Mouse (Mus musculus) effector memory CD4-positive, alpha-beta T cell, adult 7 months (primary cell): ENCODE data around the gene Fermt3. TPM values are rescaled to one million over a fixed set of nuclear protein-coding genes. Genes with fewer than 3 reads are reported as not detected.

Source experiments
- polyA plus RNA-seq: library from polyadenylated mRNA; unstranded; fragments of 100-300 nt; shearing (Covaris generic); gene quantifications from one replicate; pipeline ENCODE4 v1.2.1, GENCODE M21; 2017

Gene Fermt3
- polyA plus RNA-seq = 194 TPM

GRCm38 (mm10) chr19:7019191-7019590 is at the start of gene Fermt3:
TSS of gene Fermt3 (minus strand) at chr19:7019469.

GRCm38 (mm10) chr19:7056248-7057087 is 37.2 kb upstream of the Fermt3 start, which contains the start of gene Macrod1:
TSS of gene Macrod1 (plus strand) at chr19:7056810.

GRCm38 (mm10) chr19:7039841-7040636 is 20.8 kb upstream of the Fermt3 start, which contains the start of gene Stip1:
TSS of gene Stip1 (minus strand) at chr19:7039967.

GRCm38 (mm10) chr19:6996006-6996405 is 23.3 kb downstream of the Fermt3 start, which contains the start of the genes Nudt22 and Trpt1:
TSS of gene Nudt22 (minus strand) at chr19:6996117.
TSS of gene Trpt1 (plus strand) at chr19:6996131.

GRCm38 (mm10) chr19:6992011-6992858 is 27.0 kb downstream of the Fermt3 start, which contains the start of gene Dnajc4:
TSS of gene Dnajc4 (minus strand) at chr19:6992572.

GRCm38 (mm10) chr19:6987061-6987903 is 32.0 kb downstream of the Fermt3 start, which contains the start of gene Vegfb:
TSS of gene Vegfb (minus strand) at chr19:6987651.

GRCm38 (mm10) chr19:6980381-6981093 is 38.7 kb downstream of the Fermt3 start, which contains the start of gene Fkbp2:
TSS of gene Fkbp2 (minus strand) at chr19:6980501.

GRCm38 (mm10) chr19:6975537-6976521 is 43.4 kb downstream of the Fermt3 start, which contains the start of gene Plcb3:
TSS of gene Plcb3 (minus strand) at chr19:6976470.

GRCm38 (mm10) chr19:6974211-6975205 is 44.8 kb downstream of the Fermt3 start, which contains the start of gene Ppp1r14b:
TSS of gene Ppp1r14b (plus strand) at chr19:6974968.

Other genes with a start within 250 kb of the Fermt3 start
- gene Rps6ka4, start 178.8 kb downstream of the Fermt3 start, polyA plus RNA-seq = 34.8 TPM
- 52.3 TPM for gene Ccdc88b, start 161.3 kb downstream of the Fermt3 start, polyA plus RNA-seq
- 128 TPM for gene Trmt112, start 109.8 kb downstream of the Fermt3 start, polyA plus RNA-seq
- 157 TPM for gene Prdx5, start 109.4 kb downstream of the Fermt3 start, polyA plus RNA-seq
- 17.7 TPM for gene Esrra, start 97.7 kb downstream of the Fermt3 start, polyA plus RNA-seq
- not detected for gene Catsperz, start 94.1 kb downstream of the Fermt3 start, polyA plus RNA-seq
- gene Kcnk4, start 85.0 kb downstream of the Fermt3 start, polyA plus RNA-seq = 1.1 TPM
- 10.4 TPM for gene Bad, start 77.6 kb downstream of the Fermt3 start, polyA plus RNA-seq
- 8.6 TPM for gene Gpr137, start 77.0 kb downstream of the Fermt3 start, polyA plus RNA-seq
- 89.2 TPM for gene Ppp1r14b, start 44.5 kb downstream of the Fermt3 start, polyA plus RNA-seq
- 10.4 TPM for gene Plcb3, start 43.0 kb downstream of the Fermt3 start, polyA plus RNA-seq
- 18.3 TPM for gene Fkbp2, start 39.0 kb downstream of the Fermt3 start, polyA plus RNA-seq
- gene Vegfb, start 31.8 kb downstream of the Fermt3 start, polyA plus RNA-seq = 7.6 TPM
- gene Dnajc4, start 26.9 kb downstream of the Fermt3 start, polyA plus RNA-seq = 46.4 TPM
- gene Nudt22, start 23.4 kb downstream of the Fermt3 start, polyA plus RNA-seq = 13.0 TPM
- 6.6 TPM for gene Trpt1, start 23.3 kb downstream of the Fermt3 start, polyA plus RNA-seq
- 217 TPM for gene Stip1, start 20.5 kb upstream of the Fermt3 start, polyA plus RNA-seq
- gene Macrod1, start 37.3 kb upstream of the Fermt3 start, polyA plus RNA-seq = 16.7 TPM
- gene Flrt1, start 86.3 kb upstream of the Fermt3 start, polyA plus RNA-seq = 0.11 TPM
- gene Otub1, start 186.8 kb upstream of the Fermt3 start, polyA plus RNA-seq = 58.0 TPM
- gene Cox8a, start 198.1 kb upstream of the Fermt3 start, polyA plus RNA-seq = 505 TPM
- gene Naa40, start 221.7 kb upstream of the Fermt3 start, polyA plus RNA-seq = 32.9 TPM
- gene Rcor2, start 247.9 kb upstream of the Fermt3 start, polyA plus RNA-seq = 2.9 TPM